Mouse (Mus musculus): ENCODE results near the gene Sh3bp1. TPM values are rescaled to one million over a fixed set of nuclear protein-coding genes. Genes with fewer than 3 reads are reported as not detected.

Sh3bp1 gene
- 0.85 TPM for polyA plus RNA-seq (2014; fragmentation: Illumina TruSeq; extraction: RNeasy Lipid Tissue Mini Kit (QIAGEN cat#74804); ENCODE audit: low read depth, low replicate concordance)

GRCm38 (mm10) chr15:78899740-78900584, at the start of gene Sh3bp1:
Sh3bp1 (plus strand) TSS chr15:78899768.

GRCm38 (mm10) chr15:78855303-78855965, 44.1 kb upstream of the Sh3bp1 start, which contains the start of gene Lgals2:
Lgals2 (minus strand) TSS chr15:78855529.

GRCm38 (mm10) chr15:78876991-78877809, 22.4 kb upstream of the Sh3bp1 start, which contains the start of gene Gga1:
Gga1 (plus strand) TSS chr15:78877190.

GRCm38 (mm10) chr15:78899409-78899739, 194 bp upstream of the Sh3bp1 start, which contains the start of gene Gm49510:
Gm49510 (plus strand) TSS chr15:78899667.

DNA sequence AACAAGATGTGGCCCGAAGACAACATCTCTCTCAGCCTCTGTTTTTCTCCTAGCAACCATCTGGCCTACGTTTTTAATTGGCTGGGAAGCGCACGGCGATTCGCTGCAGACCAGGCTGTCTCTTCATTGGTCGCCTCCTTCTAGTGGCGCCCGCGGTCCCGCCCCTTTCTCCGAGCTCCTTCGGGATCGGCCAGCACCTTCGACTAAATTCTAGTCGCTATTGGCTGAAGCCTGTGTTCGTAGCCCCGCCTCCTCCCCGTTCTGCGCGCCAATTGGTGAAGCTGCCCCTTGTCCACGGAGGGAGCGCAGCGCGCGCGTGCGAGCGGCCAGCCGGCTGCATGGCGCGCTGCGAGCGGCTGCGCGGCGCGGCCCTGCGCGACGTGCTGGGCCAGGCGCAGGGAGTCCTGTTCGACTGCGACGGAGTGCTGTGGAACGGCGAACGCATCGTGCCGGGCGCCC, 14.1 kb downstream of the Sh3bp1 start, which contains the start of gene Pdxp:
TSS of gene Pdxp (plus strand) at position 288 of the 459 bp plus-strand sequence.

DNA sequence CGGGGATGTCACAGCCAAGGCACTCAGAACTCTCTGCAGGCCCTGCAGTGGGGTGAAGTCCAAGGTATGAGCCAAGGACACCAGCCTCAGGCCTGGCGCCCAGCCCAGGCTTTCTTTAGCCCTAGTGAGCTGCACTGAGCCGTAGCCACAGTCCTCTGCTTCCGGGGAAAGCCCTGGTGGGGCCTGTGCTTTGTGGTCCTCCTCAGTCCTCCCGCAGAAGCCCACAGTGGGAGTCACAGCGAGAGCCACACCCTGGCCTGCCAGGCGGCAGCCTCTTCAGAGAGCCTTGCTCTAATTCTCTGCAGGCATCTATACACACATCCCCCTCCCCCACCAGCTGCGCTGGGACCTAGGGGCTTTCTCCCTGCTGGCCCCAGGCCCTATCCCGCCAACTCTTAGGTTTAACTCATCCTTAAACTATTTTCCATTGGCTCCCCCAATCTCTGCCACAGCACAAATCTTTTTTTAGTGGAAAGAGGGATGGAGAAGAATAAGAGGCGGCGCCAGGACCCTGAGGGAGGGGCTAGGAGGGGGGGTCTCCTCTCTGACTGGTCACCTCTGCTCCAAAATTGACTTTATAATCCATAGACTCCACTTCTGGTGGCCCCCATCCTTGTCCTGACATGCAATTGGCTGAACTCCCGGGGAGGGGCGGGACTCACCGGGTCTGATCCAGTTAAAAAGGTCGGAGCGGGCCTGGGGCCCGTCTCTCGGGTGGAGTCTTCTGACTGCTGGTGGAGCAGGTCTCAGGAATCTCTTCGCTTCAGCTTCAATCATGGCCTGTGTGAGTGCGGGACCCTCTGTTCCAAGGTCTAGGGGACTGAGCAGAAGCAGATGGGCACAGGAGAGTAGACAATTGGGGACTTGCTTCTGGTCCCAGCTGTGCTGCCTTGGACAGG, 26.7 kb downstream of the Sh3bp1 start, which contains the start of gene Lgals1:
TSS of gene Lgals1 (plus strand) at position 705 of the 899 bp plus-strand sequence.

DNA sequence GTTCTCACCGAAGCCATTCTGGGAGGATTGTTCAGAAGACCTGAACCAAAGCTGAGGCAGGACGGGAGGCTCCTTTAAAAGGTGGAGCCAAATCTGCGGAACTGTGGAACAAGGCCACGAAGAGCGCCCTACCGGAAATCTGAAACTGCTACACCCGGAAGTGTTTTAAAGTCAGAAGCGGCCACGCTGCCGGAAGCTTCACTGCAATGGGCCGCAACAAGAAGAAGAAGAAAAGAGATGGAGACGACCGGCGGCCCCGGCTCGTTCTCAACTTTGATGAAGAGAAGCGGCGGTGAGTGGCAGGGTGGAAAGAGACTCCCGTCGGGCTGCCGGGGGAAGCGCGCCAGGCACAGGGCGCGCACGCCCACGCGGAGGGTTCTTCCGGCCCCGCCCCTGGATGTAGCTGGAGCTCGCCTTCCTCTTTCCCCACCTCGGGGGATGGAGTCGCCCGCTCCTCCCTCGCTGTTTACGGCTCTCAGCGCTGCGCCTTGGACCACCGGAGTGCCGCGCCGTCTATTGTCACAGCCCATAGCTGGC, 35.3 kb downstream of the Sh3bp1 start, which contains the start of gene Nol12:
TSS of gene Nol12 (plus strand) at position 150 of the 537 bp plus-strand sequence.

GRCm38 (mm10) chr15:78947657-78948056, 48.1 kb downstream of the Sh3bp1 start, which contains the start of gene Triobp:
Triobp (plus strand) TSS chr15:78947724.

Other genes with a start within 250 kb of the Sh3bp1 start
- 0.13 TPM for gene Elfn2, start 181.0 kb upstream of the Sh3bp1 start, polyA plus RNA-seq (2014; fragmentation: Illumina TruSeq; extraction: RNeasy Lipid Tissue Mini Kit (QIAGEN cat#74804); ENCODE audit: low read depth, low replicate concordance)
- gene Mfng, start 126.3 kb upstream of the Sh3bp1 start, polyA plus RNA-seq (2014; fragmentation: Illumina TruSeq; extraction: RNeasy Lipid Tissue Mini Kit (QIAGEN cat#74804); ENCODE audit: low read depth, low replicate concordance), result not detected
- 0.66 TPM for gene Card10, start 96.7 kb upstream of the Sh3bp1 start, polyA plus RNA-seq (2014; fragmentation: Illumina TruSeq; extraction: RNeasy Lipid Tissue Mini Kit (QIAGEN cat#74804); ENCODE audit: low read depth, low replicate concordance)
- gene Cdc42ep1, start 57.1 kb upstream of the Sh3bp1 start, polyA plus RNA-seq (2014; fragmentation: Illumina TruSeq; extraction: RNeasy Lipid Tissue Mini Kit (QIAGEN cat#74804); ENCODE audit: low read depth, low replicate concordance), result not detected
- gene Lgals2, start 44.2 kb upstream of the Sh3bp1 start, polyA plus RNA-seq (2014; fragmentation: Illumina TruSeq; extraction: RNeasy Lipid Tissue Mini Kit (QIAGEN cat#74804); ENCODE audit: low read depth, low replicate concordance), result 0.95 TPM
- gene Gga1, start 22.6 kb upstream of the Sh3bp1 start, polyA plus RNA-seq (2014; fragmentation: Illumina TruSeq; extraction: RNeasy Lipid Tissue Mini Kit (QIAGEN cat#74804); ENCODE audit: low read depth, low replicate concordance), result 0.66 TPM
- not detected for gene Gm49510, start 101 bp upstream of the Sh3bp1 start, polyA plus RNA-seq (2014; fragmentation: Illumina TruSeq; extraction: RNeasy Lipid Tissue Mini Kit (QIAGEN cat#74804); ENCODE audit: low read depth, low replicate concordance)
- gene Pdxp, start 14.2 kb downstream of the Sh3bp1 start, polyA plus RNA-seq (2014; fragmentation: Illumina TruSeq; extraction: RNeasy Lipid Tissue Mini Kit (QIAGEN cat#74804); ENCODE audit: low read depth, low replicate concordance), result 0.35 TPM
- 2.7 TPM for gene Lgals1, start 27.0 kb downstream of the Sh3bp1 start, polyA plus RNA-seq (2014; fragmentation: Illumina TruSeq; extraction: RNeasy Lipid Tissue Mini Kit (QIAGEN cat#74804); ENCODE audit: low read depth, low replicate concordance)
- 1.6 TPM for gene Nol12, start 35.2 kb downstream of the Sh3bp1 start, polyA plus RNA-seq (2014; fragmentation: Illumina TruSeq; extraction: RNeasy Lipid Tissue Mini Kit (QIAGEN cat#74804); ENCODE audit: low read depth, low replicate concordance)
- gene Triobp, start 48.0 kb downstream of the Sh3bp1 start, polyA plus RNA-seq (2014; fragmentation: Illumina TruSeq; extraction: RNeasy Lipid Tissue Mini Kit (QIAGEN cat#74804); ENCODE audit: low read depth, low replicate concordance), result 2.2 TPM
- 206 TPM for gene H1f0, start 128.7 kb downstream of the Sh3bp1 start, polyA plus RNA-seq (2014; fragmentation: Illumina TruSeq; extraction: RNeasy Lipid Tissue Mini Kit (QIAGEN cat#74804); ENCODE audit: low read depth, low replicate concordance)
- gene Galr3, start 142.1 kb downstream of the Sh3bp1 start, polyA plus RNA-seq (2014; fragmentation: Illumina TruSeq; extraction: RNeasy Lipid Tissue Mini Kit (QIAGEN cat#74804); ENCODE audit: low read depth, low replicate concordance), result not detected
- 1.5 TPM for gene Ankrd54, start 163.1 kb downstream of the Sh3bp1 start, polyA plus RNA-seq (2014; fragmentation: Illumina TruSeq; extraction: RNeasy Lipid Tissue Mini Kit (QIAGEN cat#74804); ENCODE audit: low read depth, low replicate concordance)
- 76.2 TPM for gene Eif3l, start 175.4 kb downstream of the Sh3bp1 start, polyA plus RNA-seq (2014; fragmentation: Illumina TruSeq; extraction: RNeasy Lipid Tissue Mini Kit (QIAGEN cat#74804); ENCODE audit: low read depth, low replicate concordance)
- 9.1 TPM for gene Micall1, start 209.1 kb downstream of the Sh3bp1 start, polyA plus RNA-seq (2014; fragmentation: Illumina TruSeq; extraction: RNeasy Lipid Tissue Mini Kit (QIAGEN cat#74804); ENCODE audit: low read depth, low replicate concordance)
- gene Polr2f, start 241.2 kb downstream of the Sh3bp1 start, polyA plus RNA-seq (2014; fragmentation: Illumina TruSeq; extraction: RNeasy Lipid Tissue Mini Kit (QIAGEN cat#74804); ENCODE audit: low read depth, low replicate concordance), result not detected
- 0.38 TPM for gene 1700088E04Rik, start 241.5 kb downstream of the Sh3bp1 start, polyA plus RNA-seq (2014; fragmentation: Illumina TruSeq; extraction: RNeasy Lipid Tissue Mini Kit (QIAGEN cat#74804); ENCODE audit: low read depth, low replicate concordance)

All from sigmoid colon, adult 10 weeks (tissue).